In the genomic region with DNA sequence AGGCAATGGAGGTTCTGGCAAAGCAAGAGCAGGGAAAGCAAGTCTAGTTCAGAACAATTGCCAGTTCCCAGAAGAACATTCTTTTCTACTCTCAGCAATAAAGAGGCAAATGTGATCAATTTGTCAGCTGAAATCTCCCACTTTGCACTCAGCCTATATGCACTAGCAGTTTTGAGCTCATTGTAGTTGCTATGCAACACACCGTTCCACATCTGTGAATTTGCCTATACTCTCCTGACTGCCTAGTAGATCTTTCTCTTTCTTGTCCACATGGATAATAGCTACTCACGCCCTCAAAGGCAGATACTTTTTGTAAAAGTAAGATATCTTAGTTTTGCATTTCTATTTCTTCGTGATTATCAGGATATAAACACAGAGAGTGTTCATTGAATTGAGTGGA, we compare ENCODE assay signal across 25 mouse cellular contexts. TPM values are rescaled to one million over a fixed set of nuclear protein-coding genes. Genes with fewer than 3 reads are reported as not detected.
DNase-seq lines count a peak whose midpoint lies in the region; ATAC-seq and TF ChIP-seq lines count a peak whose summit lies in the region.
"Had no signal": no experiment of that assay in that cellular context is flagged by ENCODE, and none has a peak within 500 bp of the region (broad histone marks: within the 10 kb centered on the region; RNA-seq: fewer than 3 reads in every experiment).

No protein-coding gene starts in this region.

- whole genome bisulfite sequencing in forebrain, postnatal 0 days: 82% methylated on average over 3 of the region's 3 CpGs
- WGBS in forebrain, embryonic 11.5 days: 89% methylated on average over 3 of the region's 3 CpGs
- 75% methylated on average over 3 of the region's 3 CpGs for WGBS in hindbrain, postnatal 0 days
- WGBS in hindbrain, embryonic 12.5 days: 87% methylated on average over 3 of the region's 3 CpGs
- 83% methylated on average over 3 of the region's 3 CpGs for WGBS in neural tube, embryonic 15.5 days

- TF ChIP-seq CTCF in forebrain, postnatal 0 days (IDR thresholded peaks at IDR 0.05; ENCODE audit: low read depth): no peak
- no peak for TF ChIP-seq CTCF in hindbrain, postnatal 0 days (IDR thresholded peaks at IDR 0.05; ENCODE audit: low read depth)

- H3K9ac ChIP-seq in forebrain, postnatal 0 days: no peak overlapping the region
- H3K9ac ChIP-seq in forebrain, embryonic 11.5 days (ENCODE audit: low read length): no peak overlapping the region
- no peak overlapping the region for H3K9ac ChIP-seq in hindbrain, postnatal 0 days (replicated peaks; ENCODE audit: low read length)
- H3K9ac ChIP-seq in hindbrain, embryonic 12.5 days: no peak overlapping the region
- H3K9ac ChIP-seq in neural tube, embryonic 15.5 days (replicated peaks): no peak overlapping the region
- H3K9ac ChIP-seq: embryonic facial prominence, embryonic 12.5 days; forebrain, embryonic 12.5 days had no signal

- no peak overlapping the region for H3K4me2 ChIP-seq in forebrain, postnatal 0 days (ENCODE audit: low read depth)
- no peak overlapping the region for H3K4me2 ChIP-seq in forebrain, embryonic 11.5 days (ENCODE audit: low read depth, low read length, severe bottlenecking)
- H3K4me2 ChIP-seq in hindbrain, postnatal 0 days (ENCODE audit: low read depth, low read length): no peak overlapping the region
- H3K4me2 ChIP-seq in hindbrain, embryonic 12.5 days (replicated peaks): no peak overlapping the region
- H3K4me2 ChIP-seq in neural tube, embryonic 15.5 days: no peak overlapping the region
- H3K4me2 ChIP-seq: embryonic facial prominence, embryonic 12.5 days; forebrain, embryonic 12.5 days had no signal

- no peaks in the 10 kb centered on the region for H3K9me3 ChIP-seq in forebrain, postnatal 0 days (ENCODE audit: low read length)
- H3K9me3 ChIP-seq in forebrain, embryonic 11.5 days (ENCODE audit: control insufficient read depth, low read length): no peaks in the 10 kb centered on the region
- no peaks in the 10 kb centered on the region for H3K9me3 ChIP-seq in hindbrain, postnatal 0 days (ENCODE audit: low read length)
- no peaks in the 10 kb centered on the region for H3K9me3 ChIP-seq in hindbrain, embryonic 12.5 days (replicated peaks)
- no peaks in the 10 kb centered on the region for H3K9me3 ChIP-seq in neural tube, embryonic 15.5 days (replicated peaks)
- H3K9me3 ChIP-seq: embryonic facial prominence, embryonic 10.5 days; embryonic facial prominence, embryonic 12.5 days; forebrain, embryonic 12.5 days; G1E had no signal

- no peak for DNase-seq in forebrain, postnatal 0 days
- DNase-seq in forebrain, embryonic 11.5 days (ENCODE audit: low spot score): no peak
- peak; percentile 8 for DNase-seq in hindbrain, postnatal 0 days (ENCODE audit: low spot score)
- DNase-seq in neural tube, embryonic 10.5 days (ENCODE audit: extremely low spot score, low spot score): no peak
- peak; percentile 1 for DNase-seq in telencephalon, adult 2 months (ENCODE audit: low read depth, low spot score)
- no peak for DNase-seq in cerebellum, postnatal 14 days
- DNase-seq: adrenal gland, adult 2 months; adrenal gland, postnatal 10 days; adrenal gland, postnatal 25 days; B cell, adult 2 months; cerebellum, adult 11 months; cerebellum, adult 18-20 months; cerebellum, adult 8-10 months; cerebellum, adult 9-11 months; cerebellum, postnatal 25 days had no signal

- no peak overlapping the region for H3K27ac ChIP-seq in forebrain, postnatal 0 days (ENCODE audit: low read depth, low read length)
- H3K27ac ChIP-seq in forebrain, embryonic 11.5 days (ENCODE audit: low read depth, low read length): no peak overlapping the region
- no peak overlapping the region for H3K27ac ChIP-seq in hindbrain, postnatal 0 days
- no peak overlapping the region for H3K27ac ChIP-seq in hindbrain, embryonic 12.5 days
- H3K27ac ChIP-seq in neural tube, embryonic 15.5 days (replicated peaks): no peak overlapping the region
- H3K27ac ChIP-seq: embryonic facial prominence, embryonic 10.5 days; embryonic facial prominence, embryonic 12.5 days; forebrain, embryonic 12.5 days had no signal

- H3K4me1 ChIP-seq in forebrain, postnatal 0 days (ENCODE audit: insufficient read depth): no peaks in the 10 kb centered on the region
- no peaks in the 10 kb centered on the region for H3K4me1 ChIP-seq in forebrain, embryonic 11.5 days (replicated peaks; ENCODE audit: control insufficient read depth, insufficient read depth, low read length)
- no peaks in the 10 kb centered on the region for H3K4me1 ChIP-seq in hindbrain, postnatal 0 days (ENCODE audit: insufficient read depth, low read length)
- H3K4me1 ChIP-seq in hindbrain, embryonic 12.5 days: no peaks in the 10 kb centered on the region
- H3K4me1 ChIP-seq in neural tube, embryonic 15.5 days: no peaks in the 10 kb centered on the region
- H3K4me1 ChIP-seq: embryonic facial prominence, embryonic 10.5 days; embryonic facial prominence, embryonic 12.5 days; forebrain, embryonic 12.5 days had no signal

- H3K27me3 ChIP-seq in forebrain, postnatal 0 days (ENCODE audit: insufficient read depth, low read length): no peaks in the 10 kb centered on the region
- no peaks in the 10 kb centered on the region for H3K27me3 ChIP-seq in forebrain, embryonic 11.5 days (ENCODE audit: control insufficient read depth, insufficient read depth, low read length)
- no peaks in the 10 kb centered on the region for H3K27me3 ChIP-seq in hindbrain, postnatal 0 days (ENCODE audit: insufficient read depth, low read length)
- no peaks in the 10 kb centered on the region for H3K27me3 ChIP-seq in hindbrain, embryonic 12.5 days
- H3K27me3 ChIP-seq in neural tube, embryonic 15.5 days (replicated peaks): no peaks in the 10 kb centered on the region
- H3K27me3 ChIP-seq: CH12.LX; embryonic facial prominence, embryonic 12.5 days; forebrain, embryonic 12.5 days had no signal

- no peak overlapping the region for H3K4me3 ChIP-seq in forebrain, postnatal 0 days (ENCODE audit: low read depth, low read length)
- no peak overlapping the region for H3K4me3 ChIP-seq in forebrain, embryonic 11.5 days (ENCODE audit: low read depth, low read length)
- H3K4me3 ChIP-seq in hindbrain, postnatal 0 days (ENCODE audit: low read length): no peak overlapping the region
- no peak overlapping the region for H3K4me3 ChIP-seq in hindbrain, embryonic 12.5 days
- no peak overlapping the region for H3K4me3 ChIP-seq in neural tube, embryonic 15.5 days (replicated peaks)
- H3K4me3 ChIP-seq: embryonic facial prominence, embryonic 10.5 days; embryonic facial prominence, embryonic 12.5 days; forebrain, embryonic 12.5 days had no signal

- peak; percentile 60; the same call in 1 of the 2 replicates for ATAC-seq in forebrain, postnatal 0 days
- no peak for ATAC-seq in forebrain, embryonic 11.5 days (replicated peaks; ENCODE audit: low FRiP score)
- 0 out of 2 replicates have a peak, but pooled peaks have one; percentile 45 for ATAC-seq in hindbrain, postnatal 0 days
- no peak for ATAC-seq in hindbrain, embryonic 12.5 days (ENCODE audit: low FRiP score)
- 0 out of 2 replicates have a peak, but pooled peaks have one; percentile 55 for ATAC-seq in neural tube, embryonic 15.5 days (ENCODE audit: low FRiP score)
- ATAC-seq: CD4-positive, CD25-positive, alpha-beta regulatory T cell, adult 4 months; forebrain, embryonic 14.5 days; forebrain, embryonic 16.5 days had no signal

- no peaks in the 10 kb centered on the region for H3K36me3 ChIP-seq in forebrain, postnatal 0 days (ENCODE audit: insufficient read depth)
- H3K36me3 ChIP-seq in forebrain, embryonic 11.5 days (ENCODE audit: control insufficient read depth, insufficient read depth, low read length): no peaks in the 10 kb centered on the region
- no peaks in the 10 kb centered on the region for H3K36me3 ChIP-seq in hindbrain, postnatal 0 days (ENCODE audit: insufficient read depth, low read length)
- H3K36me3 ChIP-seq in hindbrain, embryonic 12.5 days: no peaks in the 10 kb centered on the region
- H3K36me3 ChIP-seq in neural tube, embryonic 15.5 days: no peaks in the 10 kb centered on the region
- H3K36me3 ChIP-seq: embryonic facial prominence, embryonic 10.5 days; embryonic facial prominence, embryonic 12.5 days; forebrain, embryonic 12.5 days; G1E had no signal

RNA-seq across cellular contexts. Expression of gene Fbxl4, which starts 42.8 kb away (rescaled TPM):
- 26.0 and 26.7 TPM in 2 replicates for total RNA-seq in forebrain, postnatal 0 days (2014; rRNA removed)
- polyA plus RNA-seq in forebrain, postnatal 0 days (2015; fragmentation: Nextera tagmentation; extraction: Ambion mirVana): 10.9 and 13.7 TPM in 2 replicates
- 7.8 and 7.9 TPM in 2 replicates for polyA plus RNA-seq in forebrain, embryonic 11.5 days (2014; fragmentation: Nextera tagmentation; extraction: Ambion mirVana)
- 29.3 and 39.2 TPM in 2 replicates for total RNA-seq in hindbrain, postnatal 0 days (2014; rRNA removed)
- polyA plus RNA-seq in hindbrain, postnatal 0 days (2015; fragmentation: Nextera tagmentation; extraction: Ambion mirVana): 16.3 and 18.9 TPM in 2 replicates
- 10.1 and 10.3 TPM in 2 replicates for polyA plus RNA-seq in hindbrain, embryonic 12.5 days (2016; fragmentation: Nextera tagmentation; extraction: Ambion mirVana)
- polyA plus RNA-seq in neural tube, embryonic 15.5 days (2015; fragmentation: Nextera tagmentation; extraction: Ambion mirVana): 18.0 and 18.8 TPM in 2 replicates

Comparison
In these comparisons a context has a peak if more than half of its experiments do, and no peak if none do; other contexts are left out.
1. ATAC-seq: peak in forebrain, postnatal 0 days (single experiment), hindbrain, postnatal 0 days (single experiment) and neural tube, embryonic 15.5 days (single experiment); none in forebrain, embryonic 11.5 days (single experiment) and hindbrain, embryonic 12.5 days (single experiment).
2. DNase-seq: peak in hindbrain, postnatal 0 days (single experiment) and telencephalon, adult 2 months (single experiment); none in forebrain, postnatal 0 days (single experiment), forebrain, embryonic 11.5 days (single experiment), neural tube, embryonic 10.5 days (single experiment) and cerebellum, postnatal 14 days (0 of 2).